Mouse (Mus musculus): Measurements from ENCODE around the gene Deaf1.

Gene Deaf1

GRCm38 (mm10) chr7:141339215-141339920 lies 11.9 kb upstream of the Deaf1 start:
- DNase-seq (ENCODE audit: low spot score), result no peak

DNA sequence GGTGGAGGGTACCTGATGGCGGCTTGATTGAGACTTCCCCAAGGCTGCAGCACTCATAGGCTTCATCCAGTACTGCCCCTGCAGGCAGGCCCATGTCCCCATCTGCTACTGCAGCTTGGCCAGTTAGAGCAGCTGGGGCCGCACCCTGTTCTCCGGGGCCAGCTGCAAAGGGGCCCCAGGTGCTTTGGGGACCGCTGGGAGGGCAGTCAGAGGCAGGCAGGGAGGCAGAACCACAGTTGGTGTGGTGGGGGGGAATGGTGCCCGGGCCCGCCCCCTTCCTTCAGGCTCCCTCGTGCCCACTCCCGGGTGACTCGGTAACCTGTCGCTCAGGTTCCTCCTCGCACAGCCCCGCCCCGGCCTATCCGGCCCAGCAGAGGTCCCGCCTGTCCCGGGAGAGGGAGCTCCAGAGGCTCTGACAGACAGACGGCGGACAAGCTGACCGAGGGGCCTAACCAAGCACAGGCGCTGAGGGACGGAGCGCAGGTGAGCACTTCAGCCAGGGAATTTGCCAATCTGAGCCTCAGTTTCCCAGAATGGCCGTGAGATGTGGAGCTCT lies 11.2 kb upstream of the Deaf1 start, which contains the start of gene Eps8l2:
Gene Eps8l2, plus strand, starts transcription at position 305 of the 556 bp plus-strand sequence.
- peak; percentile 34 for DNase-seq (ENCODE audit: low spot score)

DNA sequence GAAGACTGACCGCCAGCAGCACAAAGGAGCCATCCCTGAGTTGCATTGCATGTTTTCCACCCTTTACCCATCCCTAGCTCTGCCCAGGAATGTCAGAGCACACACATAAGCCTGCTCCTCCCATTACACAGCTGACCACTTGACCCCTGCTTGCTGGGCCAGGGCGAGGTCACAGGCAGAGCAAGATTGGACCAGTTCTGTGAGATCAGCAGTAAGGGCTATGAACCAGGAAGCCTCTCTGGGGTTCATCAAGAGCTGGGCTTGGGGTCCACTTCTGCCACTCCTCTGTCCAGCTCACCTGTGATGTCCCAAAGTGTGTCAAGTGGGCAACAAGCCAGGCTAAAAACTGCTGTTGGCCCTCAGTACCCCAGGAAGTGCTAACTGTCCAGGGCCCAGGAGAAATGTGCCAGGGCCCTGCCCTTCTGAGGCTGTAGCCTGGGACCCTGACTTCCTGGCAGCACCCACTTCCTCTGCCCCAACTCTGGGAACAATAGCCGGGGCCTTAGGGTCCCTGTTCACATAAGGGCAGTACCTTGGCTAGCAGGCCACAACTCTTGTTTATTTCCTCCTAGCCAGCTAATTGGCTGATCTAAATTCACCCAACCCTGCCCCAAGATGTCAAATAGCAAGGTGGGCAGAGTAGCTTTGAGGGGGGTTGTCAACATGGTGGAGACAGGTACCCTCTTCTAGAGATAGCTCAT lies 10.4 kb upstream of the Deaf1 start:
- no peak for DNase-seq (ENCODE audit: low spot score)

DNA sequence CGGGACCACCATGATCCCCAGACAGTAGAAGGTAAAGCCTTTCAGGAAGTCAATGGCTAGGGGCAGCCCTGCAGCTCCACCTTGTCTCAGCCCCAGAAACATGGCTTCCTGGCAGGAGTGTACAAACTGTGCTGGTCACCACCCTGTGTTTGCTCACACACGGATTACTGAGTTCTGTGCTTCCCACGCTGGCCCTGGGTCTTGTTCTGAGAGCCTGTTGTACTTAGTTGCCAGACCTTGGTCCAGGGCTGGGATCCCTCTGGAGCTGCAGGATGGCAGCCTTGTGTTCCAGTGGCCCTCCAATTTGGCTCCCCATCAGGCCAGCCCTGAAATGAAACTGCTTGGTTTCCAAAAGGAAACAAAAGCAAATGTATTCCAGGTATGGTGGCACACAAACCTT lies 8.8 kb upstream of the Deaf1 start:
- DNase-seq (ENCODE audit: low spot score), result no peak

GRCm38 (mm10) chr7:141335682-141336081 lies 8.2 kb upstream of the Deaf1 start:
- no peak for DNase-seq (ENCODE audit: low spot score)

GRCm38 (mm10) chr7:141335044-141335579 lies 7.6 kb upstream of the Deaf1 start:
- no peak for DNase-seq (ENCODE audit: low spot score)

- DNase-seq (ENCODE audit: low spot score), result no peak
These were observed 4.5 kb upstream of the Deaf1 start for GRCm38 (mm10) chr7:141331990-141332389.

DNA sequence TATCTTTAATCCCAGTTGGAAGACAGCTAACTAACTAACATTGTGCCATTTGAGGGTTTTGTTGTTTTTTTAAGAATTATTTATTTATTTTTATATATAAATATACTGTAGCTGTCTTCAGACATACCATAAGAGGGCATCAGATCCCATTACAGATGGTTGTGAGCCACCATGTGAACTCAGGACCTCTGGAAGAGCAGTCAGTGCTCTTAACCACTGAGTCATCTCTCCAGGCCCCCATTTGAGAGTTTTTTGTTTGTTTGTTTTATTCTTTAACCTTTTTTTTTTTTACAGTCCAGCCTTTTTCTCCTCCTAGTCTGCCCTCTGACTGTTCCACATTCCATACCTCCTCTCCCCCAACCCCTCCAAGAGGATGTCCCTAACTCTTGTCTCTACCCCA lies 3.2 kb upstream of the Deaf1 start:
- no peak for DNase-seq (ENCODE audit: low spot score)

GRCm38 (mm10) chr7:141328373-141328990 lies 992 bp upstream of the Deaf1 start:
- DNase-seq (ENCODE audit: low spot score), result no peak

DNA sequence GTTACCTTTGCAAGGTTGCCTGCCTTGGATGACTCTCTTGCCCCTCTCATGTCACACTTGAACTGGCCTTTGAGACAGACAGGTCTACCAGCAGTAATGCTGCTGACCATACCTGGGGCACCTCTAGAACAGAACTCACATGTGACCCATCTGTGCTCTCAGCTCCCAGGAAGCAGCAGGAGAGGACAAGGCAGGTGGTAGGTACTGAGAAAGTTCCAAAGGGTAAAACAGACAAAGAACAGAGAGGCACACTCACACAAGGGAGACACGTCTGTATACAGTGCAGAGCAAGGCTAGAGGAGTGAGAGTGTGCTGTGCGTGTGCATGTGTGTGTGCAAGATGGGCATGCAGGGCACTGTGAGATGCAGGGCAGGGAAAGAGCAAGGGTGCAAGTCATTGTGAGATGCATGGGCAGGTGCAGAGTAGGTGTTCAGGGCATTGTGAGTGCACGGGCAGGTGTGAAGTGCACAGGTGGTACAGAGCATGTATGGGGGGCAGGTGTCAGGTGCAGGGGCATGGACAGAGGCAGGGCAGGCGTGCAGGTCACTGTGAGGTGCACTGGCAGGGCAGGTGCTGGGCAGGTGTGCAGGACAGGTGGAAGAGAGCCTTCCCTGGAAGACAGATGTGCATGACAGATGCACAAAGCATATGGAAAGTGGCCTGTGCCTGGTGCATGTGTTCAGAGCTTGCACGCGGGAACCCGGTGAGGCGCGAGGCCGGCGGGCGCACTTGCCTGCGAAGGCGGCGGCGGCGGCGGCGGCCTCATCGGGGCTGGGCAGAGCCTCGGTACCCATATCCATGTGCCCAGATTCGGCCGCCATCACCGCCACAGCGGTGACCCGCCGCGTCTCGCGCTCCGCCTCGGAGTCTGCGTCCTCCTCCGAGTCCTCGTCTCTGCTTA lies 694 bp downstream of the Deaf1 start:
- DNase-seq (ENCODE audit: low spot score), result peak; percentile 7

DNA sequence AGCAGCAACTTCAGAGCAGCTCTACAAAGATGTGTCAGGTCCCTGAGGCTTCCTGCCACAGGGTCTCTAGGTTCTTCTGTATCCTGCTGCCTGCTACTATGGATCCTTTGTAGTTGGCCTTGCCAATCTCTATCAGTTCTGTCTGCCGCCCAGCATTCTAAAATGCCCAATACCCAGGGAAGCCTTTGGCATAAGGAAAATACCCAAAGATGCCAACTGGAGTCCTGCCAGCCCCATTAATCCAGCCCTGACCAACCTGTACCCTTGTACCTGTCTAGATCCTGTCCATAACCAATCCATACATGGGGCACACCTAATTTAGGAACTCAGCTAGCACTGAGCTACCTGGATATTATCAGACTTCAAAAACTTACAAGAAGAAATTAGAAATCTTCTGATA lies 2.8 kb downstream of the Deaf1 start:
- DNase-seq (ENCODE audit: low spot score), result no peak

DNA sequence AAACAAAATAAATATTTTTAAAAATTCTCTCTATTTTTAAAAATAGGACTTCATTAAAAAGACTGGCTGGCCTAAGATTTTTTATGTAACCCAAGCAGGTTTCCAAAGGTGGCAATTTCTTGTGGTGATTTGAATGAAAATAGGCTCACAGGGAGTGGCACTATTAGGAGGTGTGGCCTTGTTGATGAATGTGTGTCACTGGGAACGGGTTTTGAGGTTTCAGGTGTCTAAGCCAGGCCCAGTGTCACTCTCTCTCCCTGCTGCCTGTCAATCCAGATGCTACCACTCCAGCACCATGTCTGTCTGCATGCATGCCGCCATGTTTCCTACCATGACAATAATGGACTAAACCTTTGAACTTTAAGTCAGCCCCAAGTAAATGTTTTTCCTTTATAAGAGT lies 8.0 kb downstream of the Deaf1 start:
- no peak for DNase-seq (ENCODE audit: low spot score)

DNA sequence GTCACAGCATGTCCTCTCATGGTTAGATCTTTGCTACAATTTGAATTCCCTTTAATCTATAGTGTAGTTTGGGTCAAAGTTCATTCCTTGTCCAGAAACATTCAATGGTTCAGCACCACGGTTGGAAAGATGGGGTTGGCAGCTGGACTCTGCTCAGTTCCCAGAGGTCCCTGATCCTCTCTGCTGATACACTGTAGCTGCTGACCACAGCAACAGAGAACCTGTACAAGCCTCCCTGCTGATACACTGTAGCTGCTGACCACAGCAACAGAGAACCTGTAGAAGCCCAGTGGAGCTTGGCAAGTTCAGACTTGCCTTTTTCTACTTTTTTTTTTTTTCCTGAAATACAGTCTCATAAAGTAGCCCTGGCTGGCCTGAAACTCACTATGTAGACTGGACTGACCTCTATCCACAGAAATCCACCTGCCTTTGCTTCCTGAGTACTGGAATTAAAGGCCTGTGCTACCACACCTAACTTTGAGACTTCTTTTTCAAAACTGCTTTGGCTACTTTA lies 9.8 kb downstream of the Deaf1 start:
- no peak for DNase-seq (ENCODE audit: low spot score)

GRCm38 (mm10) chr7:141315974-141316373 lies 11.5 kb downstream of the Deaf1 start:
- DNase-seq (ENCODE audit: low spot score), result peak; percentile 46

DNA sequence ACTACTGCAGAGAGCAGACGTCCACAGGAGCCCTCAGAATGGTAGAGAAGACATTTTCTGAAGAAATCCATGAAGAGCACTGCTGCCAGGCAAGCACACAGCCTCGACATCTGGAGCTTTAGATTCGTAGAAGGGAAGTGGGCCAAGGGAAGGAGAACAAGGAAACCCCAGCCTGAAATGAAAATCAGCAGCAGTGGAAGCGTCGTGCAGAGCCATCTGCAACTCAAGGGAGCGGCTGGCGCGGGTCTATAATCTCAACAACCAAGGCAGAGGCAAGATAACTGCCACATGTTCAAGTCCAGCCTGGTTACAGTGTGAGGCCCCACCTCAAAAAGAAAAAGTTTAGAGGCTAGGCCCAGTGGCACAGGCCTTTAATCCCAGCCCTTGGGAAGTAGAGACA lies 12.4 kb downstream of the Deaf1 start:
- DNase-seq (ENCODE audit: low spot score), result no peak

DNA sequence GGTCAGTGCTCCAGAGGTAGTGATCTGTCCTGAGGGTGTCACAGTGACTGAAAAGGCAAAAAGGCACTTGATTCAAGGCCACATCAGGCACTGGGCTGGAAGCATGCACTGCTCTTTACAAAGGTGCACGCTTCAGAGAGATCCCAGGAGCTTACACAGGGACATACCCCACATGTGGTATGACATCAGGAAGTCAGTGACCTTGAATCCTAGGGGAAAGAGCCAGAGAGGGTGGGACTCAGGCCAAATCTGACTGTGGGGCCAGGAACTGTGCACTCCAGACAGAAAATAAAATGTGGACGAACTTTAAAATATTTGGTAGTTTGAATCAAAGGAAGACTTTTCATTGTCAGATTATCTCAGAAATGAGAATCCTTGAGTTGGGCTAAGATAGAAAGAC lies 13.1 kb downstream of the Deaf1 start:
- no peak for DNase-seq (ENCODE audit: low spot score)

DNA sequence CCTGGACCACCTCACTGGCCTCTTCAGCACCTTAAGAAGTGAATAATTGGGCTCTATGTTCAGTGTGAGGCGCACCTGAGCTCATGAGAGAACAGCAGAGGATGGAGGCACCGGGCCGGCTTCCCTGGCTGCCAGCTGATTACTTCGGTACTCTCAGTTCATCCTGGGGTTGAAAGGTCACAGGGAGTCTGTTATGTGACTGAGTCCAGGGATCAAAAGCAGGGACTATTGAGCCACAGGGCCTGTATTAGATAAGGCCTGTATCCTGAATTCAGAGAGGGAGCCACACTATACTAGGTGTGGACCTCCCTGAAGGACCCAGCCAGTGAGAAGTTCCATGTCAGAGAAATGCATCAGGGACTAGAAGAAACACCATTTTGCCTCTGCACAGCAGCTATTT lies 23.0 kb downstream of the Deaf1 start:
- no peak for DNase-seq (ENCODE audit: low spot score)

DNA sequence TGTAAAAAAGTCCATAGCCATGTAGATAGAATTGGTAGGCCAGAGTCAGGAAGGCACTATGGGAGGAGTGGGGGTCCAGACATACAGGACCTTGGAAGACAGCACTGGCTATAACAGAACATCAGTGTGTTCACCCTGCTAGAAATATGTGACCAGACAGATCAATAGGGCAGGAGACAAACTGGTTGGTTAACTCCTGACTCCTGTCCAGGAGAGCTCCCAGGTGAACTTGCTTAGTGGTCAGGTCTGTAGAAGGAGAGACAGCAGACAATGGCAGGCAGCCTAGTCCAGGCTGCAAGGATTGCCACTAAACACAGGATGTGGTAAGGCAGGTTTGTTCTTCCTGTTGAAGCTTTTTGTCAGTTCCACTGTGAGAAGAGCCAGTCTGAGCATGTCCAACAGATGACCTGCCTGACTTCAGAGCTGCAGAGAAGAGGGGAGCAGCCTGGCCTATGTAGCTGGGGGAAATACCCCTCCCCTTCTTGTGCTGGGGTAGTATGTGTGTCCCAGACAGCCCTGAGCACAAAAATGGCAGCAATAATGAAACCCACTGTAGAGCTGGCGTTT lies 24.7 kb downstream of the Deaf1 start:
- no peak for DNase-seq (ENCODE audit: low spot score)

- no peak for DNase-seq (ENCODE audit: low spot score)
These were observed 26.1 kb downstream of the Deaf1 start for GRCm38 (mm10) chr7:141301386-141301785.

GRCm38 (mm10) chr7:141299175-141299574 lies 28.3 kb downstream of the Deaf1 start:
- no peak for DNase-seq (ENCODE audit: low spot score)

Measured in retina, embryonic 14.5 days (tissue).